Mouse (Mus musculus): Measurements from ENCODE around the gene Lgr4. TPM values are rescaled to one million over a fixed set of nuclear protein-coding genes. Genes with fewer than 3 reads are reported as not detected.

Gene Lgr4
- total RNA-seq, 1 experiment: 68.9 TPM

DNA sequence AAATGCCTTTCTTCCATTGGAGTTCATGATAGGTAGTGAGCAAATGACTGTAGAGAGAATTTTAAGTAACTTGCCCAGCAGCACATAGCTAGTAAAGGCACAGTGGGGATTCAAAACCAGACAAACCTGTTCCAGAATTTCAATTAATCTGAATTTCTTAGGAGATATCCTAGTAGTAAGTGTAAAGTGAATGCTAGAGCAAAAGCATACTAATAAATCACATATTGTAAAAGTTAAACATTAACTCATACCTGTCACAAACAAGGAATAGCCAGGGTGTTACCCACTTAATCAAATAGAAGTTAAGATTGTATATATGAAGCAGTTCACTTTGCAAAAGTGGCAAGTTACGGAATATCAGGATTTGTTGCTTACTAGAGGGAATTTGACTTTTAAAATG lies 74.3 kb downstream of the Lgr4 start:
- Histone ChIP-seq H3K27ac (ENCODE audit: insufficient read depth, low read depth, low read length, poor library complexity, severe bottlenecking) (no peak overlapping the region), H3K36me3 (ENCODE audit: control insufficient read depth, insufficient read depth, low read length, poor library complexity, severe bottlenecking) (peaks cover 3% of the 10 kb centered on the region; the same call in 1 of the 2 replicates), H3K9me3 (ENCODE audit: control insufficient read depth, insufficient read depth, low read depth, low read length) (no peaks in the 10 kb centered on the region), H3K9ac (ENCODE audit: insufficient read depth, low read depth, low read length, poor library complexity, severe bottlenecking) (no peak overlapping the region), H3K4me1 (ENCODE audit: control insufficient read depth in 2 of 2, insufficient read depth in 2 of 2, low read length in 2 of 2, poor library complexity in 1 of 2) (peaks cover 0 to 8% of the 10 kb centered on the region in 2 experiments; a peak in 1 of 4 replicates), H3K4me3 (ENCODE audit: insufficient read depth in 1 of 2, low read depth in 1 of 2, low read length in 2 of 2, poor library complexity in 1 of 2, severe bottlenecking in 1 of 2) (no peak overlapping the region)
- DNase-seq (ENCODE audit: low read depth, low spot score): no peak
- in situ Hi-C loops (cut with MboI; ENCODE audit: low sequenced_read_pairs in 2 of 2, unreplicated experiment in 2 of 2): no loop called here
- no peak for TF ChIP-seq MAFK (IDR thresholded peaks at IDR 0.05; ENCODE audit: insufficient read depth, low read depth, low read length)
- TF ChIP-seq ZNF384 (IDR thresholded peaks at IDR 0.05; ENCODE audit: low read depth, low read length): no peak
- TF ChIP-seq HCFC1 (IDR thresholded peaks at IDR 0.05; ENCODE audit: borderline replicate concordance, insufficient read depth, low read length): no peak
- no peak for TF ChIP-seq CHD2 (IDR thresholded peaks at IDR 0.05; ENCODE audit: low read depth, low read length)
- no peak for TF ChIP-seq ZC3H11A (IDR thresholded peaks at IDR 0.05; ENCODE audit: borderline replicate concordance, low read depth, low read length)

- in situ Hi-C loops (cut with MboI; ENCODE audit: low sequenced_read_pairs in 2 of 2, unreplicated experiment in 2 of 2): no loop called here
- Histone ChIP-seq H3K4me3 (ENCODE audit: insufficient read depth in 1 of 2, low read depth in 1 of 2, low read length in 2 of 2, poor library complexity in 1 of 2, severe bottlenecking in 1 of 2) (no peak overlapping the region), H3K36me3 (ENCODE audit: control insufficient read depth, insufficient read depth, low read length, poor library complexity, severe bottlenecking) (peaks cover 3% of the 10 kb centered on the region; the same call in 1 of the 2 replicates), H3K4me1 (ENCODE audit: control insufficient read depth in 2 of 2, insufficient read depth in 2 of 2, low read length in 2 of 2, poor library complexity in 1 of 2) (peaks cover 0 to 8% of the 10 kb centered on the region in 2 experiments; a peak in 1 of 4 replicates), H3K9ac (ENCODE audit: insufficient read depth, low read depth, low read length, poor library complexity, severe bottlenecking) (no peak overlapping the region), H3K27ac (ENCODE audit: insufficient read depth, low read depth, low read length, poor library complexity, severe bottlenecking) (no peak overlapping the region), H3K9me3 (ENCODE audit: control insufficient read depth, insufficient read depth, low read depth, low read length) (no peaks in the 10 kb centered on the region)
- no peak for TF ChIP-seq ZC3H11A (IDR thresholded peaks at IDR 0.05; ENCODE audit: borderline replicate concordance, low read depth, low read length)
- TF ChIP-seq MAFK (IDR thresholded peaks at IDR 0.05; ENCODE audit: insufficient read depth, low read depth, low read length): no peak
- no peak for TF ChIP-seq ZNF384 (IDR thresholded peaks at IDR 0.05; ENCODE audit: low read depth, low read length)
- TF ChIP-seq CHD2 (IDR thresholded peaks at IDR 0.05; ENCODE audit: low read depth, low read length): no peak
- no peak for TF ChIP-seq HCFC1 (IDR thresholded peaks at IDR 0.05; ENCODE audit: borderline replicate concordance, insufficient read depth, low read length)
- DNase-seq (ENCODE audit: low read depth, low spot score): no peak
These were observed 75.1 kb downstream of the Lgr4 start for GRCm38 (mm10) chr2:109992448-109993073.

GRCm38 (mm10) chr2:109993404-109993803 lies 76.0 kb downstream of the Lgr4 start:
- Histone ChIP-seq H3K36me3 (ENCODE audit: control insufficient read depth, insufficient read depth, low read length, poor library complexity, severe bottlenecking) (peaks cover 3% of the 10 kb centered on the region; the same call in 1 of the 2 replicates), H3K4me1 (ENCODE audit: control insufficient read depth in 2 of 2, insufficient read depth in 2 of 2, low read length in 2 of 2, poor library complexity in 1 of 2) (peaks cover 0 to 6% of the 10 kb centered on the region in 2 experiments; a peak in 1 of 4 replicates), H3K27ac (ENCODE audit: insufficient read depth, low read depth, low read length, poor library complexity, severe bottlenecking) (no peak overlapping the region), H3K4me3 (ENCODE audit: insufficient read depth in 1 of 2, low read depth in 1 of 2, low read length in 2 of 2, poor library complexity in 1 of 2, severe bottlenecking in 1 of 2) (no peak overlapping the region), H3K9ac (ENCODE audit: insufficient read depth, low read depth, low read length, poor library complexity, severe bottlenecking) (no peak overlapping the region), H3K9me3 (ENCODE audit: control insufficient read depth, insufficient read depth, low read depth, low read length) (no peaks in the 10 kb centered on the region)
- TF ChIP-seq ZC3H11A (IDR thresholded peaks at IDR 0.05; ENCODE audit: borderline replicate concordance, low read depth, low read length) (no peak), MAFK (IDR thresholded peaks at IDR 0.05; ENCODE audit: insufficient read depth, low read depth, low read length) (no peak), CHD2 (IDR thresholded peaks at IDR 0.05; ENCODE audit: low read depth, low read length) (no peak), ZNF384 (IDR thresholded peaks at IDR 0.05; ENCODE audit: low read depth, low read length) (no peak), HCFC1 (IDR thresholded peaks at IDR 0.05; ENCODE audit: borderline replicate concordance, insufficient read depth, low read length) (no peak)
- DNase-seq (ENCODE audit: low read depth, low spot score): no peak
- in situ Hi-C loops (cut with MboI; ENCODE audit: low sequenced_read_pairs in 2 of 2, unreplicated experiment in 2 of 2): no loop called here

GRCm38 (mm10) chr2:109995061-109995460 lies 77.6 kb downstream of the Lgr4 start:
- no peak overlapping the region for H3K9ac ChIP-seq (ENCODE audit: insufficient read depth, low read depth, low read length, poor library complexity, severe bottlenecking)
- no peak for DNase-seq (ENCODE audit: low read depth, low spot score)
- in situ Hi-C loops (cut with MboI; ENCODE audit: low sequenced_read_pairs in 2 of 2, unreplicated experiment in 2 of 2): no loop called here
- no peak overlapping the region for H3K27ac ChIP-seq (ENCODE audit: insufficient read depth, low read depth, low read length, poor library complexity, severe bottlenecking)
- no peaks in the 10 kb centered on the region for H3K9me3 ChIP-seq (ENCODE audit: control insufficient read depth, insufficient read depth, low read depth, low read length)
- no peak overlapping the region for H3K4me3 ChIP-seq (ENCODE audit: insufficient read depth in 1 of 2, low read depth in 1 of 2, low read length in 2 of 2, poor library complexity in 1 of 2, severe bottlenecking in 1 of 2)
- H3K36me3 ChIP-seq (ENCODE audit: control insufficient read depth, insufficient read depth, low read length, poor library complexity, severe bottlenecking): peaks cover 3% of the 10 kb centered on the region
- peaks cover 0 to 5% of the 10 kb centered on the region in 2 experiments; a peak in 1 of 4 replicates for H3K4me1 ChIP-seq (ENCODE audit: control insufficient read depth in 2 of 2, insufficient read depth in 2 of 2, low read length in 2 of 2, poor library complexity in 1 of 2)
- TF ChIP-seq CHD2 (IDR thresholded peaks at IDR 0.05; ENCODE audit: low read depth, low read length): no peak
- no peak for TF ChIP-seq MAFK (IDR thresholded peaks at IDR 0.05; ENCODE audit: insufficient read depth, low read depth, low read length)
- no peak for TF ChIP-seq HCFC1 (IDR thresholded peaks at IDR 0.05; ENCODE audit: borderline replicate concordance, insufficient read depth, low read length)
- TF ChIP-seq ZNF384 (IDR thresholded peaks at IDR 0.05; ENCODE audit: low read depth, low read length): no peak
- no peak for TF ChIP-seq ZC3H11A (IDR thresholded peaks at IDR 0.05; ENCODE audit: borderline replicate concordance, low read depth, low read length)
